Mouse (Mus musculus): Measurements from ENCODE around the gene Stk11.
A peak's percentile ranks its signal among the peaks of the same experiment; 100 is the strongest.

Gene Stk11

GRCm38 (mm10) chr10:80115290-80115943 is at the start of gene Stk11:
Gene Stk11, plus strand, starts transcription at chr10:80115803.
- DNase-seq (ENCODE audit: low read depth): peak; percentile 100

- no peak for DNase-seq (ENCODE audit: low read depth)
Observed at GRCm38 (mm10) chr10:80069251-80069650, 46.4 kb upstream of the Stk11 start.

- no peak for DNase-seq (ENCODE audit: low read depth)
Observed at GRCm38 (mm10) chr10:80069948-80070450, 45.6 kb upstream of the Stk11 start.

GRCm38 (mm10) chr10:80070837-80071515 is 44.6 kb upstream of the Stk11 start:
- peak; percentile 93 for DNase-seq (ENCODE audit: low read depth)

- DNase-seq (ENCODE audit: low read depth): no peak
Observed at GRCm38 (mm10) chr10:80071516-80071900, 44.1 kb upstream of the Stk11 start.

GRCm38 (mm10) chr10:80072623-80073489 is 42.7 kb upstream of the Stk11 start:
- DNase-seq (ENCODE audit: low read depth): peak; percentile 37

- DNase-seq (ENCODE audit: low read depth): peak; percentile 96
Observed at GRCm38 (mm10) chr10:80074813-80075601, 40.6 kb upstream of the Stk11 start.

- DNase-seq (ENCODE audit: low read depth): peak; percentile 20
Observed at GRCm38 (mm10) chr10:80075924-80076323, 39.7 kb upstream of the Stk11 start.

GRCm38 (mm10) chr10:80076386-80076785 is 39.2 kb upstream of the Stk11 start:
- DNase-seq (ENCODE audit: low read depth): peak; percentile 60

- no peak for DNase-seq (ENCODE audit: low read depth)
Observed at GRCm38 (mm10) chr10:80077312-80077711, 38.3 kb upstream of the Stk11 start.

- DNase-seq (ENCODE audit: low read depth): no peak
Observed at GRCm38 (mm10) chr10:80078366-80078765, 37.2 kb upstream of the Stk11 start.

GRCm38 (mm10) chr10:80080396-80081070 is 35.1 kb upstream of the Stk11 start:
- DNase-seq (ENCODE audit: low read depth): no peak

GRCm38 (mm10) chr10:80081075-80081474 is 34.5 kb upstream of the Stk11 start:
- no peak for DNase-seq (ENCODE audit: low read depth)

- peak; percentile 87 for DNase-seq (ENCODE audit: low read depth)
Observed at GRCm38 (mm10) chr10:80084817-80085487, 30.7 kb upstream of the Stk11 start.

GRCm38 (mm10) chr10:80086847-80087246 is 28.8 kb upstream of the Stk11 start:
- peak; percentile 52 for DNase-seq (ENCODE audit: low read depth)

GRCm38 (mm10) chr10:80087483-80087882 is 28.1 kb upstream of the Stk11 start:
- no peak for DNase-seq (ENCODE audit: low read depth)

GRCm38 (mm10) chr10:80089146-80089545 is 26.5 kb upstream of the Stk11 start:
- DNase-seq (ENCODE audit: low read depth): no peak

- no peak for DNase-seq (ENCODE audit: low read depth)
Observed at GRCm38 (mm10) chr10:80091527-80091926, 24.1 kb upstream of the Stk11 start.

GRCm38 (mm10) chr10:80092690-80093089 is 22.9 kb upstream of the Stk11 start:
- DNase-seq (ENCODE audit: low read depth): no peak

GRCm38 (mm10) chr10:80094085-80094484 is 21.5 kb upstream of the Stk11 start:
- no peak for DNase-seq (ENCODE audit: low read depth)

GRCm38 (mm10) chr10:80094684-80095083 is 20.9 kb upstream of the Stk11 start:
- DNase-seq (ENCODE audit: low read depth): no peak
